10 mouse cellular contexts compared by ENCODE assay signal in the genomic region with DNA sequence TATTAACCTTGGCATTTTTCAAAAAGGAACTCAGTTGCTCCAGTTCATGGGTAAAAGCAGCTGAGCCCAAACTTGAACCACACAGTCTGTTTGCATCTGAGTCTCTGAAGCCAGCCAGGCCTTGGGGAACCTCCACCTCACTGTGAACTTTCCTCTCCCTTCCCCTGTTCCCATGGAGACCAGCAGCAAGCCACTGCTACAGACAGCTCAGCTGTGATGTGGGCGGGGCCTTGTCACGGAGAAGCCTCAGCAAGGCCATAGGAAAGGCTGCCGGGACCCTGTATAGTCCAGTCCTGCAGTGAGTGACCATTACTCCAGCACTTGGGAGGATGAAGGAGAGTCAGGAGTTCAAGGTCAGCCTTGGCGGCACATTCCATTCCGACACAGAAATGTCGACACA. TPM values are rescaled to one million over a fixed set of nuclear protein-coding genes. Genes with fewer than 3 reads are reported as not detected.
A peak's percentile ranks its signal among the peaks of the same experiment; 100 is the strongest.
DNase-seq lines count a peak whose midpoint lies in the region; ATAC-seq and TF ChIP-seq lines count a peak whose summit lies in the region.
"Had no signal": no experiment of that assay in that cellular context is flagged by ENCODE, and none has a peak within 500 bp of the region (broad histone marks: within the 10 kb centered on the region; RNA-seq: fewer than 3 reads in every experiment).

No protein-coding gene starts in this region.

- no peak overlapping the region for H3K4me3 ChIP-seq in thymus, adult 2 months (ENCODE audit: control insufficient read depth, insufficient read depth, low read length)
- H3K4me3 ChIP-seq in forebrain, embryonic 13.5 days = no peak overlapping the region
- H3K4me3 ChIP-seq in kidney, adult 2 months (ENCODE audit: insufficient read depth, low read depth, low read length) = no peak overlapping the region
- no peak overlapping the region for H3K4me3 ChIP-seq in lung, embryonic 15.5 days
- H3K4me3 ChIP-seq in stomach, embryonic 15.5 days (replicated peaks) = no peak overlapping the region
- H3K4me3 ChIP-seq: myocyte had no signal

- H3K27me3 ChIP-seq in thymus, adult 2 months (ENCODE audit: control insufficient read depth, insufficient read depth, low read length) = no peaks in the 10 kb centered on the region
- H3K27me3 ChIP-seq in forebrain, embryonic 13.5 days = no peaks in the 10 kb centered on the region
- no peaks in the 10 kb centered on the region for H3K27me3 ChIP-seq in kidney, adult 2 months (replicated peaks; ENCODE audit: control insufficient read depth, insufficient read depth, low read length)
- no peaks in the 10 kb centered on the region for H3K27me3 ChIP-seq in lung, embryonic 15.5 days
- H3K27me3 ChIP-seq in stomach, embryonic 15.5 days (replicated peaks) = no peaks in the 10 kb centered on the region
- H3K27me3 ChIP-seq: Patski had no signal

- H3K4me1 ChIP-seq in thymus, adult 2 months (replicated peaks; ENCODE audit: control insufficient read depth, insufficient read depth, low read length) = no peaks in the 10 kb centered on the region
- peaks cover 20% of the 10 kb centered on the region for H3K4me1 ChIP-seq in forebrain, embryonic 13.5 days
- no peaks in the 10 kb centered on the region; the same call in 1 of the 2 replicates for H3K4me1 ChIP-seq in kidney, adult 2 months (ENCODE audit: control insufficient read depth, insufficient read depth, low read length)
- no peaks in the 10 kb centered on the region for H3K4me1 ChIP-seq in lung, embryonic 15.5 days
- 0 out of 2 replicates have a peak, but pooled peaks cover 7% of the 10 kb centered on the region for H3K4me1 ChIP-seq in stomach, embryonic 15.5 days

- no peaks in the 10 kb centered on the region for H3K9me3 ChIP-seq in forebrain, embryonic 13.5 days (replicated peaks)
- H3K9me3 ChIP-seq in lung, embryonic 15.5 days = no peaks in the 10 kb centered on the region
- H3K9me3 ChIP-seq in stomach, embryonic 15.5 days = no peaks in the 10 kb centered on the region

- no peaks in the 10 kb centered on the region for H3K36me3 ChIP-seq in thymus, adult 2 months (ENCODE audit: control insufficient read depth, insufficient read depth, low read length)
- H3K36me3 ChIP-seq in forebrain, embryonic 13.5 days (ENCODE audit: poor library complexity, severe bottlenecking) = no peaks in the 10 kb centered on the region
- no peaks in the 10 kb centered on the region for H3K36me3 ChIP-seq in kidney, adult 2 months (ENCODE audit: control insufficient read depth, insufficient read depth, low read length)
- H3K36me3 ChIP-seq in lung, embryonic 15.5 days = no peaks in the 10 kb centered on the region
- no peaks in the 10 kb centered on the region for H3K36me3 ChIP-seq in stomach, embryonic 15.5 days

- no peak for TF ChIP-seq CTCF in thymus, adult 2 months (IDR thresholded peaks at IDR 0.05; ENCODE audit: borderline replicate concordance, control insufficient read depth, extremely low read depth, insufficient read depth, low read length, poor library complexity)
- TF ChIP-seq CTCF in kidney, adult 2 months (conservative IDR thresholded peaks at IDR 0.05; ENCODE audit: insufficient read depth, insufficient read length, low read depth, low read length) = no peak

- WGBS in thymus, adult 2 months = 71% methylated on average over 6 of the region's 6 CpGs
- WGBS in forebrain, embryonic 13.5 days = 59% methylated on average over 6 of the region's 6 CpGs
- 32% methylated on average over 6 of the region's 6 CpGs for whole genome bisulfite sequencing in kidney, adult 2 months
- WGBS in lung, embryonic 15.5 days = 28% methylated on average over 6 of the region's 6 CpGs
- WGBS in stomach, embryonic 15.5 days = 28% methylated on average over 6 of the region's 6 CpGs

- ATAC-seq in forebrain, embryonic 13.5 days = peak; percentile 88
- ATAC-seq in lung, embryonic 15.5 days (ENCODE audit: borderline replicate concordance, extremely low read depth, low FRiP score, low TSS enrichment) = peak; percentile 59; the same call in 1 of the 2 replicates
- ATAC-seq in stomach, embryonic 15.5 days (ENCODE audit: insufficient read depth, low FRiP score, low read depth) = peak; percentile 84
- ATAC-seq: Patski had no signal

- no peak overlapping the region for H3K9ac ChIP-seq in forebrain, embryonic 13.5 days
- H3K9ac ChIP-seq in lung, embryonic 15.5 days = no peak overlapping the region
- no peak overlapping the region for H3K9ac ChIP-seq in stomach, embryonic 15.5 days

- H3K27ac ChIP-seq in thymus, adult 2 months (ENCODE audit: control insufficient read depth, insufficient read depth, low read length) = no peak overlapping the region
- no peak overlapping the region for H3K27ac ChIP-seq in forebrain, embryonic 13.5 days
- no peak overlapping the region for H3K27ac ChIP-seq in kidney, adult 2 months (ENCODE audit: insufficient read depth, low read depth, low read length)
- no peak overlapping the region for H3K27ac ChIP-seq in lung, embryonic 15.5 days
- H3K27ac ChIP-seq in stomach, embryonic 15.5 days = no peak overlapping the region

- peak; percentile 41 for DNase-seq in thymus, postnatal 14 days
- DNase-seq in thymus, adult 2 months = no peak
- DNase-seq in kidney, adult 2 months = peak; percentile 89
- DNase-seq in layer of hippocampus, adult 8-10 months (ENCODE audit: low spot score in 2 of 2) = no peak
- DNase-seq in layer of hippocampus, postnatal 14 days (ENCODE audit: low spot score in 2 of 2) = no peak

- H3K4me2 ChIP-seq in forebrain, embryonic 13.5 days = no peak overlapping the region
- H3K4me2 ChIP-seq in lung, embryonic 15.5 days = no peak overlapping the region
- no peak overlapping the region for H3K4me2 ChIP-seq in stomach, embryonic 15.5 days

- no peak for TF ChIP-seq POLR2A in thymus, adult 2 months (IDR thresholded peaks at IDR 0.05; ENCODE audit: control insufficient read depth, extremely low read depth, insufficient read depth, low read length, poor library complexity)
- no peak for TF ChIP-seq POLR2A in kidney, adult 2 months (IDR thresholded peaks at IDR 0.05; ENCODE audit: low read depth, low read length)

RNA-seq across cellular contexts. Expression of gene Atp9a, which starts 16.2 kb away (rescaled TPM):
- 20.5 and 29.9 TPM in 2 replicates for polyA plus RNA-seq in thymus, adult 2 months (2012; rRNA removed)
- polyA plus RNA-seq in forebrain, embryonic 13.5 days (2015; fragmentation: Nextera tagmentation; extraction: Ambion mirVana) = 35.2 and 37.1 TPM in 2 replicates
- 56.0 and 59.8 TPM in 2 replicates for polyA plus RNA-seq in kidney, adult 2 months (2012; rRNA removed)
- polyA plus RNA-seq in lung, embryonic 15.5 days (2015; fragmentation: Nextera tagmentation; extraction: Ambion mirVana) = 14.3 and 14.9 TPM in 2 replicates
- 22.6 and 24.3 TPM in 2 replicates for polyA plus RNA-seq in stomach, embryonic 15.5 days (2015; fragmentation: Nextera tagmentation; extraction: Ambion mirVana)
- total RNA-seq in layer of hippocampus, adult 8-10 months (2022) = 100 to 1,000 TPM; 325 to 344 (median 335) TPM
- total RNA-seq in layer of hippocampus, postnatal 14 days (2021) = 100 to 1,000 TPM; 411 to 417 TPM

RNA-seq across cellular contexts. Expression of gene Sall4, which starts 41.7 kb away (rescaled TPM):
- polyA plus RNA-seq in thymus, adult 2 months (2012; rRNA removed) = 0.04 TPM in 1 of 2 replicates, not detected in the other
- 2.3 and 3.2 TPM in 2 replicates for polyA plus RNA-seq in forebrain, embryonic 13.5 days (2015; fragmentation: Nextera tagmentation; extraction: Ambion mirVana)
- not detected in 2 replicates for polyA plus RNA-seq in kidney, adult 2 months (2012; rRNA removed)
- polyA plus RNA-seq in lung, embryonic 15.5 days (2015; fragmentation: Nextera tagmentation; extraction: Ambion mirVana) = 0.05 and 0.11 TPM in 2 replicates
- polyA plus RNA-seq in stomach, embryonic 15.5 days (2015; fragmentation: Nextera tagmentation; extraction: Ambion mirVana) = 0.90 and 1.1 TPM in 2 replicates
- 1 to 10 TPM in 1 of 4 experiments, under 1 TPM in 3; 0.54 to 1.3 (median 0.67) TPM for total RNA-seq in layer of hippocampus, adult 8-10 months (2022)
- under 1 TPM; 0.19 to 0.41 TPM for total RNA-seq in layer of hippocampus, postnatal 14 days (2021)
- polyA plus RNA-seq: myocyte, Patski had no signal

Comparison
In these comparisons a context has a peak if more than half of its experiments do, and no peak if none do; other contexts are left out.
1. DNase-seq: peak in thymus, postnatal 14 days (single experiment) and kidney, adult 2 months (single experiment); none in thymus, adult 2 months (single experiment), layer of hippocampus, adult 8-10 months (0 of 2) and layer of hippocampus, postnatal 14 days (0 of 2).
2. Peak in every context shown above with its lines, with median percentiles within 50 percentile points of each other: ATAC-seq.